Mouse (Mus musculus) cortical plate, adult 2 months (tissue): ENCODE measurements around the gene Ppa1.
A peak's percentile ranks its signal among the peaks of the same experiment; 100 is the strongest.

ENCODE experiments used
- CTCF ChIP-seq: fragments of 200-500 bp; IDR thresholded peaks from 2 replicates; pipeline ENCODE4 v1.5.1; 2011; ENCODE audit warnings: mild to moderate bottlenecking, control low read depth, low read length; ENCODE audit not compliant: insufficient read depth; ENCODE audit errors: extremely low read depth
- POLR2A ChIP-seq: fragments of 200-500 bp; IDR thresholded peaks from 2 replicates; pipeline ENCODE4 v1.6.1; 2011; ENCODE audit warnings: mild to moderate bottlenecking, low read length, control low read depth; ENCODE audit not compliant: insufficient read depth; ENCODE audit errors: extremely low read depth

- TF ChIP-seq CTCF (no peak), POLR2A (peak; percentile 90)
Observed at GRCm38 (mm10) chr10:61680015-61680913, 31.9 kb downstream of the Ppa1 start, which contains the start of gene Sar1a.
